Mouse (Mus musculus) lung, postnatal 10 days (tissue): ENCODE results near the gene Serpinb9.
A peak's percentile ranks its signal among the peaks of the same experiment; 100 is the strongest.
"Not testable (repeated sequence)": the region's sequence is repeated elsewhere in the genome, so short reads cannot be mapped to it uniquely, and the experiment has no call there.

Experiments used
- DNase-seq: peaks from one replicate; pipeline ENCODE4 v3.0.0; 2021

Gene Serpinb9

DNA sequence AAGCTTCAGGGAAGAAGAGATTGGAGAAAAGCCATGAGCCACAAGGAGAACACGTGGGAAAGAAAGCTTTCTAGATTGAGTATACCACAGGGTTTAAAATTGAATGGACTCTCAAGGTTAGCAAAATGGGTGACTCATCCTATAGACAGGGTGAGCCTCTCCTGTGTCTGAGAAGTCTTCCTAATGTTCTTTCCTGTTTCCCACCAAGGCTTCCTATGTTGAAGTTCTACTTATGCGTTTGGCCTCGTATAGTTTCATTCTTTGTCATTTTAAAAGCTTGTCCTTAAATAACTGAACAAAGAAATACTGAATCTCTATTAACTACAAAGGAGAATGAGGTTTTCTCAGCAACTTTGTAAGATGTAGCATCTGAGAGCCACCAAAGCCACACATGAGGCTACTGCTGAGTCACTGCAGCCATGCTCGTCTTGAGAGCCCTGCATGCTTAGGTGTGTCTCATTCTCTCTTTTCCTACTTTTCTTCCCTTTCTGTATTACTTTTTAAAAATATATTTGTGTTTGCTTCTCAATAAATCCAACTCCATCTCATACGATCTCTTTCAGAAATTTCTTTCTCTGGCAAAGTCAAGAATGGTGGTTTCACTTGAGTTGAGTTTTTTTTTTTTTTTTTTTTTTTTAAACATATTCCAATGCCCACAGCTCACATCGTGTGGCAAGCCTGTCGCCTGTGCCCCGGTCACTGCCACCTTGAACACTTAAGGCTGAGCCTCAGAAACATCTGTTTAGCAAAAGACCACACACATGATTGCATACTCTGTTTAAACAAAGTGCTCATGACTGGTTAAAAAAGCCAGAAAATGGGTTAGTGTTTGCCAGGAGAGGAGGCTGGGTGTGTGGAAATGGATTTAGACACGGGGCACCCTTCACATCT, 718 bp downstream of the Serpinb9 start:
- no peak for DNase-seq

DNA sequence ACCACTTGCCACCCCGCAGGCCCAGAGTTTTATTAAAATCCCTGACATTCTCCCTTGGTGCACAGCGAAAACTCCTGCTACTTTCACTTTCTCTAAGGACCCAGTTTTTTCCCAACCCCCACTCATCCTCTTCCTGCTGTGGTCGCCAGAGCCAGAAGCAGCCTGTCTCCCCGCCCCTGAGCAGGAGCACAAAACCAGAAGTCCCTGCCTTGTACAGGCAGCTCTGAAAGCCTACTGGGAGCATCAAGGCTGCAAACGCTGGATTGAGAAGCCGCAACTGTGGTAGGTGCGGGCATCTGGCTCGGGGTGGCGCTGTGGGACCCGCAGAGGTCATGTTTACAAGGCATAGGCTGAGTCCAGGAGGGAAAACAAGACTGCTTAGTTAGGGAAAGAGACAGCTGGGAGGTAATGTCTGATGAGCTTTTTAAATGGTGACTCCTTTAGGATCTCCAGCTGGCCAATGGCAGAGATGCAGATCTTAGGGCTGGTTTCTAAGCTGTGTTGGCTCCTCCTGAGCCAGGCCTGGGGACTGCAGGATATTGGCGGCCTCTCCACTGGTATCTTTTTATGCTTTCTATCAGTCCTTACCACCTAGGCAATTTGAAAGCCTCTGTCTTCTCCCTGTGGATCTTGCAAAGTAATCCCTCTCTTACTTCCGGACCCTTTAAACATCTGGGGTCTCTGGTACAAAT, 1.5 kb downstream of the Serpinb9 start:
- peak; percentile 94 for DNase-seq

DNA sequence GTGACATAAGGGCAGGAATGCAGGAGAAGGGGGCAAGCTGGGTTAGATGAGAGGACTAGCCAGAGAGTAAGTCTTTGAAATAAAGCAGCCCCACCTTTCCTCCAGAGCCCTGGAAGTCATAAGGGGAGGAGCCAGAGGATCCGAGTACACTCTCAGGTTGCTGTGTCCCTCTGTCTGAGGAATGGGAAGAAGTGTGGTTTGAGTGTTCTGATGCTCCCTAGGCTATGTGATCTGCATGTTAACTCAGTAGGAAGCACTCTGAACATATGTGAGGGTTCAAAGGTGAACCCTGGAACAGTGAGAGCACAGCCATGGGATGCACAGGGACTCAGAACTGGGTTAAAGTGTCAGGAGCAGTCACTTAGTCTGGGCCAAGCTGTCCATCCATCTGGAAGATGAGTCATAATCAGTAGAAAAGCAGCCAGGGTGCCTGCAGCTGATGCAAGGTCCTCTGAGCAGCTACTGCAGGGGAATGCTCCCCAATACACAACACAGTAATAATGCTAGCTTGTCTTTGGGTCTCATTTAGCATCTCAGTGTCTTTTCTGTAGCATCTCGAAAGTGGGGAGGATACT, 2.5 kb downstream of the Serpinb9 start:
- peak; percentile 24 for DNase-seq

DNA sequence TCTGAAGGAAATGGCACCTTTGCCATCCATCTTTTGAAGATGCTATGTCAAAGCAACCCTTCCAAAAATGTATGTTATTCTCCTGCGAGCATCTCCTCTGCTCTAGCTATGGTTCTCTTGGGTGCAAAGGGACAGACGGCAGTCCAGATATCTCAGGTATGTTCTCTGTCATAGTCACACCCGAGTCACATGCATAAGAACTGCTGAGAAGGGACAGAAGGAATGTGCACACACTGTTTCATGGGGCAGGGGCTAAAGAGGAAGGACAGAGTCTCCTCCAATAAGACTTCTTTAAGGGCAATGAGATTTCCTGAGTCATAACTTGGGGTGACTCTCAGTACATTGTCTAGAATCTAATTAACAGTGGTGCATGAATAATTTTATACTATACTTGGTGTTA, 3.5 kb downstream of the Serpinb9 start:
- no peak for DNase-seq

DNA sequence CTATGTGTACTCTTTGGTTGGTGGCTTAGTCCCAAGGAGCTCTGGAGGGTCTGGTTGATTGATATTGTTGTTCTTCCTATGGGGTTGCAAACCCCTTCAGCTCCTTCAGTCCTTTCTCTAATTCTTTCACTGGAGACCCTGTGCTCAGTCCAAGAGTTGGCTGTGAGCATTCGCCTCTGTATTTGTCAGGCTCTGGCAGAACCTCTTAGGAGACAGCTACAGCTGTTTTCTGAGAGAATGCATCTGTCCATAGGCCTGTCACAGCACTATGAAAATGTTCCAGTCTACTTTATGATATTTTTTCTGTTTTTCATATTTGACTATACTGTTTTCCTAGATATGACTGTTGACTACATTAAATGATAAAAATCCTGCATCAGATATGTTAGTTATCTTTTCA, 9.3 kb downstream of the Serpinb9 start:
- DNase-seq, result peak; percentile 47

DNA sequence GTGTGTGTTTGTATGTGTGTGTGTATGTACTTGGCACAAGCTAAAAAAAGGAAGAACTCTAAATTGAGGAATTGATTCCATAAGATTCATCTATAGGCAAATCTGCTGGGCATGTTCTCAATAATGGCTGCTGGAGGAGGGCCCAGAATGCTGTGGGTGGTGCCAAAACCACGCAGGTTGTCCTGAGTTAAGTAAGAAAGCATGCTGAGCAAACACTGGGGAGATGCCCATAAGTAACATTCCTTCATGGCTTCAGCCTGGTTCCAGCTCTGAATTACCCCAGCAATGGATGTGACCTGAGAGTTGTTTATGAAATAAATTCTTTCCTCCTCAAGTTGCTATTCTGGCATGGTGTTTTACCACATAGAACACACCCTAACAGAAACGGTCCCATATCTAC, 10.2 kb downstream of the Serpinb9 start:
- no peak for DNase-seq

DNA sequence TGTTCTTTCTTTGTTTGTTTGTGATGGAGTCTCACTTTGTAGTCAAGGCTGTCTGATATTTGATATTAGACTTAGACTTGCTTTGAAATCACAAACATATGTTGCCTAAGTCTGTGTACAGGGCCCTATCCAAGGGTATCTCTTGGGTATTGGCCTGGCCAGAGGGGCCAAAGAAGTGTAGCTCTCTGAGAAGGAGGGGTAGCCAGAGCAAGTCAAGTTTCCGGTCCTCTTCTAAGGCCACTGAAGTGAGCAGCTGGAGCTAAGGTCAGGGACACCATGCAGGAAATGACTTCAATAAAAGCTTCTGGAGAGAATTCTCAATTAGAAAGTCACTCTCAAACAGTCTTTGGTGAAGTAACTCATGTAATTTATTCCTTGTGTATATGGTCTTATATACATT, 19.3 kb downstream of the Serpinb9 start:
- DNase-seq, result no peak

DNA sequence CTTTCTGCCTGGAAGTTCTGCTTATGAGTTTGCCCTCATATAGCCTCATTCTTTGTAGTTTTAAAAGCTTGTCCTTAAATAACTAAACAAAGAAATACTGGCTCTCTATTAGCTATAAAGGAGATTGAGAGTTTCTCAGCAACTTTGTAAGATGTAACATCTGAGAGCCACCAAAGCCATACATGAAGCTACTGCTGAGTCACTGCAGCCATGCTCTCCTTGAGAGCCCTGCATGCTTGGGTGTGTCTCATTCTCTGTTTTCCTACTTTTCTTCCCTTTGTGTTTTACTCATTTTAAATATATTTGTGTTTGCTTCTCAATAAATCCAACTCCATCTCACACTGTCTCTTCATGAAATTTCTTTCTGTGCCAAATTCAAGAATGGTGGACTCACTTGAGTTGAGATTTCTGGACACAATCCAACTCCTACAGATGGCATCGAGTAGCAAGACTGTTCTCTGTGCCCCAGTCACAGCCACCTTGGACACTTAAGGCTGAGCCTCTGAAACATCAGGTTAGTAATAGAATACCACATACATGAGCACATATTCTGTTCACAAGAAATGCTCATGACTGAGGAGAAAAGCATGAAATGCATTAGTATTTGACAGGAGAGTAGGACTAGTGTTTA, 23.5 kb downstream of the Serpinb9 start:
- no peak for DNase-seq

DNA sequence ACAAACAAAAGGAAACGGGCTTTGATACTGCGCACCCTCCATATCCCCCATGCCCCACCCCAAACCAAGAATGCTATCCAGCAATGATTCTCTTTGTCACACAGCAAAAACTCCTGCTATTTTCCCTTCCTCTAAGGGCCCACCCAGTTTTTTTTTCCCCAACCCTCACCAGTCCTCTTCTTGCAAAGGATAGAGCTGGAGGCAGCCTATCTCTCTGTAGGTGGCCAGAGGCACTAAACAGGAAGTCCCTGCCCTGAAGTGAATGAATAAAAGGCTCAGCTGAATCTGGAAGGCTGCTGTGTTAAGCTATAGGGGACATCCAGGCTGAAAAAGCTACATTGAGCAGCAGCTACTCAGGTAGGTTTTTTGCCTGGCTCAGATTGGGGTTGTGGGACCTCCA, 24.2 kb downstream of the Serpinb9 start, which contains the start of gene Serpinb9b:
Gene Serpinb9b (plus strand): TSS at position 173 of the 400 bp plus-strand sequence.
- no peak for DNase-seq

DNA sequence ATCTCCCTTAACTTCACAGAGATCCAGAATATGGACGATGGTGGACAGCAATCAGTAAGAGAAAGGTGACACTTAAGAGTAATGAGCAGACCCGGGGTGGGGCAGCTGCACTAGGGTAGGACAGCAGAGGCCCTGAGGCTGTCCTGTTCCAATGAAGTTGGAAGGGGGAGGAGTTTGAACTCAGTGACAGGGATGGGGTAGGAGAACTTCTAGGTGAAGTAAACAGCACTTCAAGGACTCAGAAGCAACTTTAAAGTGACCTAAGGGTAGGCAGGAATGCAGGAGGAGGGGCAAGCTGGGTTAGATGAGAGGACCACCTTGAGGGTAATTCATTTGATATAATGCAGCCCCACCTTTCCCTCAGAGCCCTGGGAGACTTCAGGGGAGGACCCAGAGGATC, 25.1 kb downstream of the Serpinb9 start:
- no peak for DNase-seq

DNA sequence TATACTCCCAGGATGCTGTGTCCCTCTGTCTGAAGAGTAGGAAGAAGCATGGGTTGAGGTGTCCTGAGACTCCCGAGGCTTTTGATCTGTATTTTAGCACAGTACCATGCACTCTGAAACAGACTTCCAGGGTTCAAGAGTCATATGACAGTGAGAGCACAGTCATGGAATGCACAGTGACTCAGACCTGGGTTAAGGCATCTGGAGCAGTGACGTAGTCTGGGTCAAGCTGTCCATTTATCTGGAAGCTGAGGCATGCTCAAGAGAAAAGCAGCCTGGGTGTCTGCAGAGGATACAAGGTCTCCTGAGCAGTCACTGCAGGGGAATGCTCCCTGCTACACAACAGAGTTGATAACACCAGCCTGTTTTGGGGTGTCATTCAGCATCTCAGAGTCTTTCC, 25.5 kb downstream of the Serpinb9 start:
- DNase-seq, result no peak

DNA sequence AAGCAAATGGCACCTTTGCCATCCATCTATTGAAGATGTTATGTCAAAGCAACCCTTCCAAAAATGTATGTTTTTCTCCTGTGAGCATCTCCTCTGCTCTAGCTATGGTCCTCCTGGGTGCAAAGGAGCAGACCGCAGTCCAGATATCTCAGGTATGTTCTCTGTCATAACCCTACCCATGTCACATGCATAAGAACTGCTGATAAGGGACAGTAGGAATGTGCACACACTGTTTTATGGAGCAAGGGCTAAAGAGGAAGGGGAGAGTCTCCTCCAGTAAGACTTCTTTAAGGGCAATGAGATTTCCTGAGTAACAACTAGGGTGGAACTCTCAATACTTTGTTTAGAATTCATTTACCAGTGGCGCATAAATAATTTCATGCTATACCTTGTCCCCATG, 26.4 kb downstream of the Serpinb9 start:
- not testable (repeated sequence) for DNase-seq

DNA sequence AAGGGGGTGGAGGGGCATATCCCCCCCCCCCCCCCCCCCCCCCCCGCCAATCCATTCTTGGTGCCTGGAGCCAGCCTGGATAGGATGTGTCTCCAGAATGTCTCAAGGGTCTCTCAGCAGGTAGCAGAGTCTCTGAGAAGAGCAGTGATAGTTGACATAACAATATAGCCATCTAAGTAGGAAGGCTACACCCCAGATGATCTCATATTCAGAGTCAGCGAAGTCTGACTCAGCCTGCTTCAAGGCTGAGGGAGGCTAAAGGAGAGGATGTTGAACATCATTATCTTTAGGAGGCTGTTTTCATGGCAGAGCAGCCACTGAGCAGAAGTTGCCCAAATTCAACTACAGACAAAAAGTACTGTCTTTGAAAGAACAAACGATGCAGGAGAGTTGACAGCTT, 27.2 kb downstream of the Serpinb9 start:
- no peak for DNase-seq

DNA sequence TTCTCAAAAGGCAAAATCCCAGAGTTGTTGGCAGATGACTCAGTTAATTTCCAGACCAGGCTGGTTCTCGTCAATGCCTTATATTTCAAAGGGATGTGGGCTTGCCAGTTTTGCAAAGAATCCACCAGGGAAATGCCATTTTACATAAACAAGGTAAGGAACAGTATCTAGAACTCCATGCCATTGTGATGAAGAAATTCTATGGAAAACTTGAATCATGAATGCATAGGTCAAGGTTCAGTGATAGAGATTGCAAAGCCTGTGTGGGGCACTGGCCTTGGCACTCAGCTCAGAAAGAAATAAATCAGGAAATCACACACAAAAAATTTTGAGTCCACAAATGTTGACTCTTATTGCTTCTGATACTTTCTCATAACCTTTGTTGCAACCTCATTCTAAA, 32.5 kb downstream of the Serpinb9 start:
- no peak for DNase-seq

DNA sequence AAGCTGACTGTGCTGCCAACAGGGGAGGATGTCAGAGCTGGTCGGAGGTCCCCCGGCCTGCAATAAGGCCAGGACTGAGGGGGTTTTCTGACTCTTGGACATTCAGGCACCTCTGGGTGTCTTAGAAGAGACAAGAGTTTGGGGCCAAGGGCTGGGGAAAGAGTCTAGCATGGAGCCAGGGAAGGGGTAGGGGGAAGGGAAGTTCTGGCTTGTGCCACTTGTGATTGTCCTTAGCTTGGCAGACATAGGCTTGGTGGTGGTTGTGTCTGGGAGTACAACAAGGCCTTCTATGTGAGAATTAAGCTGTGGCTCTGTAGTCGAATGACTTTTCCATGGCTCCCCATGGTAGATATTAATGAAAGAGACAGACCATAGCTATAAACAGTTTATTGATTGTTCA, 40.5 kb downstream of the Serpinb9 start:
- DNase-seq, result no peak

DNA sequence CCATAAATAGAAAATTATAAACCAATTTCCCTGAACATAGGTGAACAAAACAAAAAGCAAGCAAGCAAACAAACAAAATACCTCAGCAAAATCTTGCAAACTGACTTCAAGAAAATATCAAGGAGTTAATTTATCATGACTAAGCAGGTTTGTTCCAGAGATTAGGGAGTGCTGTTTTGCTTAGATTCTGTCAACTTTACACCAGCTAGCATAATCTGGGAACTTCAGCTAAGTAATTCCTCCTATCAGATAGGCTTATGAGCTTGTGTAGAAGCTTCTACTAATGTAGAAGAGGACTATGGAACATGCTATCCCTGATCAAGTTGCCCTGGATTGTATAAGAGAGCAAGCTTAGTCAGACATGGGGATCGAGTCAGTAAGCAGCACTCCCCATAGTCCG, 44.2 kb downstream of the Serpinb9 start:
- no peak for DNase-seq

DNA sequence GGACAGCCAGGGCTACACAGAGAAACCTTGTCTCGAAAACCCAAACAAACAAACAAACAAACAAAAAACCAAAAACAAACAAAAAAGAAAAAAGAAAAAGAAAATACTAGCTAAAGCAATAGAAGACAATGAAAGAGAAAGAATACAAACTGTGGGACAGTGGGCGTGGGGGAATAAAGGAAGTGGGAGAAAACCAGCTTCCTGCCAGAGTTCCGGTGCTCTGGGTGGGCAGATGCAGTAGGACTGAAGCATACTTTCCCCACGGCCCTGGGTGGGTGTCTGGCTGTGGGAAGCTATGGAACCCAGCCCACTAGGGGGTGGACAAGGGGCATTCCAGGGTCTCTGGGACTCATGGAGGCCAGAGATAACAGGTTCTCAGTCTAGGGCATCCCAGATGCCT, 45.1 kb downstream of the Serpinb9 start:
- DNase-seq, result no peak

DNA sequence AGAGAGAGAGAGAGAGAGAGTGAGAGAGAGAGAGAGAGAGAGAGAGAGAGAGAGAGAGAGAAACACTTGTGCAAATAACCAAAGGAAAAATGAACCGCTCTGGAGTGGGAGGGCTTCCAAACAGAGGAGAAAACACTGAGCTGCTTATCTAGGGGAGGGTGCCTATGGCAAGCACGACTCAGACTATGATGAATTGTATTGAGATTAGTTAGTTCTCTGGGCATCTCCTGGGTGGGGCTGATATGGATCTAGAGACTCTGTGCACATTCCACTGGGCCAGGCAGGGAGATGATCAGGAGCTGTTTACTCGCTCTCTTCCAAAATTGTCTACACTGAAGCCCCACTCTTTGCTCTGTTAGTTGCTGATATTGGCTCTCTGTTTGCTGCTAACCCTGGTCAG, 48.6 kb downstream of the Serpinb9 start:
- no peak for DNase-seq

DNA sequence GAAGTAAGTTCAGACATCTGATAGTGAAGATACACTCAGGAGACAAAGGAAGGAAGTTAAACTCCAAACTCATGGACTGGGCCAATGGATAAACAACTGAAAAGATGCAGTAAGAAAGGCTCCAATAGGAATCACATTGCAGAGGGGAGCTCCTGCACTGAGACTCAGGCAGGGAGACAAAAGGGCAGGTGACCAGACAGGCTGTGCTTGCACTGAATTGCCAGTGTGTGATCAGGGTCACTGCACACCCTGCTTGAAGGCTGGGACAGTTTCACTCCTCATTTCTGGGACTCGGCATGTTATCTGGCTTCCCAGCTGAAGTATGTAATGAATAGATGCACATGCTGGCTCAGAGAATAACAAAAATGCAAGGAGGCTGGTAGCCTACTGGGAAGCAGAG, 60.0 kb downstream of the Serpinb9 start:
- peak; percentile 23 for DNase-seq
